Mouse (Mus musculus) forebrain, embryonic 13.5 days (tissue): Measurements from ENCODE around the gene Stk11ip. TPM values are rescaled to one million over a fixed set of nuclear protein-coding genes. Genes with fewer than 3 reads are reported as not detected.

ENCODE experiments used
- ATAC-seq: fragments of 200-750 bp; cut with Nextera tagmentation; 2 replicates; pipeline ENCODE4 v1.8.0; 2017
- H3K27ac ChIP-seq: fragments of 300-500 bp; sonication (generic); 2 replicates; pipeline ENCODE4 v1.5.1; 2015; ENCODE audit warnings: inconsistent platforms, mild to moderate bottlenecking, moderate library complexity
- H3K27me3 ChIP-seq: fragments of 300-500 bp; sonication (generic); 2 replicates; pipeline ENCODE4 v1.6.1; 2015; ENCODE audit warnings: mild to moderate bottlenecking, inconsistent platforms
- H3K36me3 ChIP-seq: fragments of 300-500 bp; sonication (generic); 2 replicates; pipeline ENCODE4 v1.6.1; 2015; ENCODE audit warnings: mild to moderate bottlenecking, inconsistent platforms; ENCODE audit not compliant: poor library complexity, severe bottlenecking
- H3K4me1 ChIP-seq: fragments of 300-500 bp; sonication (generic); 2 replicates; pipeline ENCODE4 v1.6.1; 2015; ENCODE audit warnings: inconsistent platforms
- H3K4me2 ChIP-seq: fragments of 300-500 bp; sonication (generic); 2 replicates; pipeline ENCODE4 v1.6.1; 2015; ENCODE audit warnings: inconsistent platforms, mild to moderate bottlenecking, moderate library complexity
- H3K4me3 ChIP-seq: fragments of 300-500 bp; sonication (generic); 2 replicates; pipeline ENCODE4 v1.5.1; 2015; ENCODE audit warnings: mild to moderate bottlenecking, inconsistent platforms
- H3K9ac ChIP-seq: fragments of 300-500 bp; sonication (generic); 2 replicates; pipeline ENCODE4 v1.6.1; 2015; ENCODE audit warnings: mild to moderate bottlenecking, inconsistent platforms
- H3K9me3 ChIP-seq: fragments of 300-500 bp; sonication (generic); replicated peaks from 2 replicates; pipeline ENCODE4 v1.6.1; 2016; ENCODE audit warnings: inconsistent platforms
- WGBS: fragments of 180-500 bp; shearing (Covaris S2); methylation state at CpG from one replicate; pipeline ENCODE4 v1.1.7; 2015; 5-methylcytosine and 5-hydroxymethylcytosine counted together
- polyA plus RNA-seq: library from polyadenylated mRNA; unstranded; fragments of >200 nt; fragmentation: Nextera tagmentation; extraction: Ambion mirVana; gene quantifications from 2 replicates; pipeline ENCODE4 v1.2.1, GENCODE M21; 2015

Stk11ip gene
- polyA plus RNA-seq, 1 experiment from 2014 or later: 16.3 TPM

DNA sequence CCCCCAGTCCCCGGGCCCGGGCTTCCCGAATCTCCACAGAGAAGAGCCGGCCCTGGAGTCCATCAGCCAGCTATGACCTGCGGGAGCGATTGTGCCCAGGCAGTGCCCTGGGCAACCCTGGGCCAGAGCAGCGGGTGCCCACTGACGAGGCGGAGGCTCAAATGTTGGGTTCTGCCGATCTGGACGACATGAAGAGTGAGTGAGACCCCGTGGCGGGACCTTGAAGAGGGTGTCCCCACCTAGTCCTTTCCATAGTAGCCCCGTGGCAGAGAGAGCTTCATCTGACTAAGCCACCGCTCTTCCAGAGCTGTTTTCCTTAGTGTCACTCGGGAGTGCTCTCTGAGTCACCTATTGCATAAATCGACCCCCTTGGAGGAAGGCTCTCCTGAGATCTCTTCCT, 27.5 kb downstream of the Stk11ip start:
- no peak for ATAC-seq

GRCm38 (mm10) chr1:75549289-75550279, 28.3 kb downstream of the Stk11ip start:
- Histone ChIP-seq H3K27ac (no peak overlapping the region), H3K9me3 (no peaks in the 10 kb centered on the region), H3K36me3 (peaks cover 60% of the 10 kb centered on the region), H3K4me1 (peaks cover 14% of the 10 kb centered on the region), H3K27me3 (no peaks in the 10 kb centered on the region), H3K9ac (no peak overlapping the region), H3K4me3 (no peak overlapping the region), H3K4me2 (no peak overlapping the region)
- ATAC-seq: no peak
- 88% methylated on average over 17 of the region's 17 CpGs for WGBS

More for the DNA sequence above, 27.5 kb downstream of the Stk11ip start:
- Histone ChIP-seq H3K4me1 (peaks cover 14% of the 10 kb centered on the region), H3K27me3 (no peaks in the 10 kb centered on the region), H3K9ac (no peak overlapping the region), H3K9me3 (no peaks in the 10 kb centered on the region), H3K27ac (no peak overlapping the region), H3K4me3 (no peak overlapping the region), H3K36me3 (peaks cover 52% of the 10 kb centered on the region), H3K4me2 (no peak overlapping the region)
- WGBS: 90% methylated on average over 17 of the region's 17 CpGs

DNA sequence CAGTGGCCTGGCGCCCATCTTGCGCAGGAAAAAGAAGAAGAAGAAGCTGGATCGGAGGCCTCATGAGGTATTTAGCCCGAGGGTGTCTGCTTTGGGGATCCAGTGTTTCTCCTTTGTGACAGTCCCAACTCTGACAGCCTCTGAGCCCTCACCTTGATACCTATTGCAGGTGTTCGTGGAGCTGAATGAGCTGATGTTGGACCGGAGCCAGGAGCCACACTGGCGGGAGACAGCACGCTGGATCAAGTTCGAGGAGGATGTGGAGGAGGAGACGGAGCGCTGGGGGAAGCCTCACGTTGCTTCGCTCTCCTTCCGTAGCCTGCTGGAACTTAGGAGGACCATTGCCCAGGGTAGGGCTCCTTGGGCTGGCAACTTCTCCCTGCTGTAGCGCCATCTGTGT, 29.3 kb downstream of the Stk11ip start:
- H3K27ac ChIP-seq: no peak overlapping the region
- no peak overlapping the region for H3K4me3 ChIP-seq
- no peak overlapping the region for H3K9ac ChIP-seq
- 90% methylated on average over 15 of the region's 15 CpGs for WGBS
- no peaks in the 10 kb centered on the region for H3K9me3 ChIP-seq
- no peak for ATAC-seq
- H3K36me3 ChIP-seq: peaks cover 70% of the 10 kb centered on the region
- no peaks in the 10 kb centered on the region for H3K27me3 ChIP-seq
- no peak overlapping the region for H3K4me2 ChIP-seq
- peaks cover 12% of the 10 kb centered on the region for H3K4me1 ChIP-seq

- H3K9me3 ChIP-seq: no peaks in the 10 kb centered on the region
- WGBS: 93% methylated on average over 7 of the region's 7 CpGs
- no peak for ATAC-seq
- H3K4me1 ChIP-seq: peaks cover 13% of the 10 kb centered on the region
- no peak overlapping the region for H3K4me3 ChIP-seq
- no peak overlapping the region for H3K4me2 ChIP-seq
- H3K27me3 ChIP-seq: no peaks in the 10 kb centered on the region
- no peak overlapping the region for H3K9ac ChIP-seq
- H3K36me3 ChIP-seq: peaks cover 74% of the 10 kb centered on the region
- H3K27ac ChIP-seq: no peak overlapping the region
Observed at GRCm38 (mm10) chr1:75555680-75556079, 34.4 kb downstream of the Stk11ip start.

- WGBS: 89% methylated on average over 9 of the region's 9 CpGs
- no peak overlapping the region for H3K9ac ChIP-seq
- peaks cover 68% of the 10 kb centered on the region for H3K36me3 ChIP-seq
- no peak overlapping the region for H3K4me3 ChIP-seq
- no peak for ATAC-seq
- no peak overlapping the region for H3K27ac ChIP-seq
- peaks cover 15% of the 10 kb centered on the region for H3K4me1 ChIP-seq
- H3K4me2 ChIP-seq: no peak overlapping the region
- no peaks in the 10 kb centered on the region for H3K27me3 ChIP-seq
- H3K9me3 ChIP-seq: no peaks in the 10 kb centered on the region
Observed at GRCm38 (mm10) chr1:75556143-75556781, 34.9 kb downstream of the Stk11ip start.

DNA sequence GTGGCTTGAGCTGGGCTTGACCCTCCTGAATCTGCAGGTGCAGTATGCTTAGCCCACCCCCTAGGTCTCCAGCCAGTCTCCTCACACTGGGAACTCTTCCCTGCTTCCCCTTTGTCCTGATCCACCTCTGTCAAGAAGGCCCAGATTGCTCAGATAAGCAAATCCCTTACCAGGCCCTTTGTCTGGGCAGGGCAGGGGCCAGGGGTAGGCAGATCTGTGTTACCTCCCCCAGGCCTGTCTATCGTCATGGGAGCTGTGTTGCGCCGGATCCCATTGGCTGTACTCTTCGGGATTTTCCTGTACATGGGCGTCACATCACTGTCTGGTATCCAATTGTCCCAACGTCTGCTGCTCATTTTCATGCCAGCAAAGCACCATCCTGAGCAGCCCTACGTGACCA, 35.7 kb downstream of the Stk11ip start:
- H3K4me1 ChIP-seq: peaks cover 21% of the 10 kb centered on the region
- no peak for ATAC-seq
- H3K9me3 ChIP-seq: no peaks in the 10 kb centered on the region
- H3K36me3 ChIP-seq: peaks cover 60% of the 10 kb centered on the region
- H3K27me3 ChIP-seq: no peaks in the 10 kb centered on the region
- no peak overlapping the region for H3K4me3 ChIP-seq
- no peak overlapping the region for H3K9ac ChIP-seq
- no peak overlapping the region for H3K27ac ChIP-seq
- no peak overlapping the region for H3K4me2 ChIP-seq
- WGBS: 91% methylated on average over 7 of the region's 7 CpGs

DNA sequence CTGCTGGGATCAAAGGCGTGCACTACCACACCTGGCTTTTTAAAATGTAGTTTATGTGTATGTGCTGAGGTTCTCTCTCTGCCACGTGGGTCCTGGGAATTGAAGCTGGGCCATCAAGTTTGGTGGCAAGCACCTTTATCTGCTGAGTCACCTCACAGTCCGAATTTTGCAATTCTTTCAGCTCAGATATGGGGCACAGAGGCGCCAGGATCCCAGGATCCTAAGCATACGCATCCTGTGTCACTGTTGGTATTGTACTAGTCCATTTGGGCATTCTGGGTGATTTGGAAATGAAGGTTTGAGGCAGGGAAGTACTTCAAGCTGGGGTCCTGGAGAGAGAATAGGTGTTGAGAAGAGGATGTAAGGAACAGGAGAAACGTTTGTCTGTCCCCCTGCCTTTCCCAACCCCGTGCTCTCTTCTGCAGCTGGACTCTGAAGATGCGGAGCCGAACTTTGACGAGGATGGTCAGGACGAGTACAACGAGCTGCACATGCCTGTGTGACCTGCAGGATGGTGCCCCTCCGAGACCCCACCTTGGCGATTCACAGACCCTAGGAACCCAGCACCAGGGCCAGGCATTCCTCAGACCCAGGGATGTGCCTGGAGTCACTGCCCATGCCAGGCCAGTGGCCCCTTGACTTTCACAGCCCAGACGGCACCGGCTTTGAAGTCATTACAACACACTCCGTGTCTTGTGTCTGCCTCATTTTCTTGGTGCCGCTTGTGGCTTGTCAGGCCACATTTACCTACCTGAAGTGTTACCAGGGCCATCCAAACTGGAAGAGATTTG, 37.3 kb downstream of the Stk11ip start:
- Histone ChIP-seq H3K9ac (no peak overlapping the region), H3K4me3 (no peak overlapping the region), H3K27me3 (no peaks in the 10 kb centered on the region), H3K9me3 (no peaks in the 10 kb centered on the region; the same call in 1 of the 2 replicates), H3K27ac (peak overlapping the region; percentile 19; the same call in 1 of the 2 replicates), H3K36me3 (peaks cover 45% of the 10 kb centered on the region), H3K4me2 (peak overlapping the region; percentile 46; the same call in 1 of the 2 replicates), H3K4me1 (peaks cover 21% of the 10 kb centered on the region)
- 90% methylated on average over 18 of the region's 18 CpGs for WGBS
- no peak for ATAC-seq

DNA sequence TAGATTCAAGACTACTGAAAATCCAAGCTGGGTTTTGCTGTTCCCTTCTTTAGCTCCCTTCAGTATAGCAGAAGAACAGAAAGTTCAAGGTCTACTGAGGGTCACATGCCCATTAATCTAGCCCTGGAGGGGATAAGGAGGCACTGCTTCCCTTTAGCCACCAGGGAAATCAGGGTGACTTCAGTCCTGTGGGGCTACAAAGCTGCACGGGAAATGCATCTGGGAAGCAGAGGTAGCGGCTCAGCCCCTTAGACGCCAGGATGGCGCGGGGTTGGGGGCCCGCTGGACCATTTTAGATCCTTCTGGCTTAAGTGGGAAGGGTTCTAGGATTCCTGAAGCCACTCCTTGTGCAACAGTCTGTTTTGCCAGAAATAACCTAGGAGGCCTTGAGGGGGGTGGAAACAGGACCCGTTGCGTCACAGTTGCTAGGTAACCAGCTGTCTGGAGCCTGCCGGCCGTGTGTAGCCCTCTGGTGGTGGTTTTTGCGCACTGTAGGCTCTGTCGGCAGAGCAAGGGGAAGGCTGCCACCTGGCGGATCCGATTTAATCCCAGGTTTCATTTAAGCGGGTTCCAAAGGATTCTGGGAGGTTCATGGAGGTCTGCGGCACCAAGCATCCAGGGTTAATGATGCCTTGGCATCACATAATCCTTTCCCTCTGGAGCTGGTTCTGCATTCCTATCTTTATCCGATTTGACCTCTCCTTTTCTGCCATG, 38.0 kb downstream of the Stk11ip start:
- peak; percentile 92 for ATAC-seq
- WGBS: 9% methylated on average over 17 of the region's 17 CpGs
- Histone ChIP-seq H3K4me1 (peaks cover 21% of the 10 kb centered on the region), H3K4me3 (0 out of 2 replicates have a peak overlapping the region, but pooled peaks have one; percentile 1), H3K36me3 (peaks cover 37% of the 10 kb centered on the region), H3K27ac (0 out of 2 replicates have a peak overlapping the region, but pooled peaks have one; percentile 19), H3K4me2 (peak overlapping the region; percentile 46), H3K9me3 (no peaks in the 10 kb centered on the region; the same call in 1 of the 2 replicates), H3K27me3 (no peaks in the 10 kb centered on the region), H3K9ac (peak overlapping the region; percentile 30; the same call in 1 of the 2 replicates)

DNA sequence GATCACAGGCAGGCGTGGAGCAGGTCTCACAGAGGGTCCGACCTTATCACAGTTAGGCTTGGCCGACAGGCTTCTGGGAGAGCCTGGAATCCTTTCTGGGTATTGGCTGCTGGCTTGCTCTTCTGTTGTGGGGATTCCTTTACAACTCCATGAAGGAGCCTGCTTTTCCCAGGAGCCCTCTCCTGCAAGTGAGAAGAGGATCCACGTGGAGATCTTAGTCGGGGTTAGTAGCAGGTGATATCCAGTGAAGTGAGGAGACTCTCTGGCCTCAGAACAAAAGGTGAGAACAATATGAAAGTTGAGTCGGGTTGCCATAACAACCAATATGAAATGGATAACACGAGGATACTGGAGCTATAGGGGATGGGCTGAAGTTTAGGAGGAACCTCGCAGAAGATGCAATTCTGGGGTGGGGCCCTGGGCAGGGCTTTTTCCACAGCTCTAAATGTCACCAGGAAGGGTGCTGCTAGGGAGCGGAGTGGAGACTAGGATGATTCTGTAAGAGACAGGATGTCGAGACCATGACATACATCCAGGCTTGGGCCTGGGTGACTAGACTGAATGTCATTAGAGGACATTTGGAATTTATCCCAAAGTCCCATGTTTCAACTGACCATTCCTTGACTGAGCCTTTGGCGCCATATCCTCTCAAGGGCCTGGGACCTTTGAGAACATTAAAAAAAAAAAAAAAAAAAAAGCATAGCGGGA, 39.0 kb downstream of the Stk11ip start:
- Histone ChIP-seq H3K9ac (no peak overlapping the region), H3K4me1 (peaks cover 21% of the 10 kb centered on the region), H3K27me3 (no peaks in the 10 kb centered on the region), H3K4me3 (no peak overlapping the region), H3K27ac (no peak overlapping the region), H3K4me2 (no peak overlapping the region), H3K36me3 (peaks cover 27% of the 10 kb centered on the region), H3K9me3 (no peaks in the 10 kb centered on the region; the same call in 1 of the 2 replicates)
- ATAC-seq: no peak; the same call in 1 of the 2 replicates
- WGBS: 85% methylated on average over 12 of the region's 12 CpGs

DNA sequence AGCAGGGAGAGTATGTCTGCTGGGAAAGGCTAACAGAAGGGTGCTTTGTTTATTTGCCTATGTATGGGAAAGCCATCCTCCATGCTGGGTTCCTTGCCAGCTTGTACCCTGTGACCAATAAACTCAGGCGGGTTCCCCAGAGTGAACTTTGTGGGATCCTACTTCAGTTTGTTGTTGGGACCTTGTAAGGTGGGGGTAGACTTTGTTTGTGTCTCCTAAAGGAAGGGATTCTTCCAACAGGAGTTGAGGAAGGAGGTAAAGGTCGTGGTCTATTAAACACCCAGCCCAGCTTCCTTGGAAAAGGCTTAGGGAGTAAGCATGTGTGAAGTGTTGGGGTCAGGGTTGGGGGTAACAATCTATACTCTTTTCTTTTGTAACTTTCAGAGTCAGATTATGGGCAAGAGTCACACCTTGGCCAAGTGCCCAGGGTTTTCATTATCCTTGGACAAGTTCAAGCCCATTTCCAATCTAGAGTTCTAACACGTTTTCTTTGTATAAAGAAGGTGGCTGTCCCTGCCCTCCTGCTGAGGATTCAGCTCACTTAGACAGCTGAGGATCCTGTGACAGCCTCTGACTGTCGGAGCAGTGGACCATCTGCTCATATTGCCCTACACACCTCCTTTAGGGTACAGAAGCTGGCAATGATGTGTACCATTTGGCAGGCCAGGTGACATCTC, 40.0 kb downstream of the Stk11ip start:
- no peak overlapping the region for H3K4me3 ChIP-seq
- H3K4me2 ChIP-seq: no peak overlapping the region
- H3K36me3 ChIP-seq: peaks cover 21% of the 10 kb centered on the region
- 46% methylated on average over 4 of the region's 4 CpGs for WGBS
- peaks cover 21% of the 10 kb centered on the region for H3K4me1 ChIP-seq
- H3K9ac ChIP-seq: no peak overlapping the region
- ATAC-seq: peak; percentile 42; the same call in 1 of the 2 replicates
- H3K27me3 ChIP-seq: no peaks in the 10 kb centered on the region
- H3K9me3 ChIP-seq: no peaks in the 10 kb centered on the region; the same call in 1 of the 2 replicates
- no peak overlapping the region for H3K27ac ChIP-seq
